Mouse (Mus musculus): ENCODE measurements around the gene Cckbr. TPM values are rescaled to one million over a fixed set of nuclear protein-coding genes. Genes with fewer than 3 reads are reported as not detected.

The Cckbr gene
- not detected for total RNA-seq (2022)

DNA sequence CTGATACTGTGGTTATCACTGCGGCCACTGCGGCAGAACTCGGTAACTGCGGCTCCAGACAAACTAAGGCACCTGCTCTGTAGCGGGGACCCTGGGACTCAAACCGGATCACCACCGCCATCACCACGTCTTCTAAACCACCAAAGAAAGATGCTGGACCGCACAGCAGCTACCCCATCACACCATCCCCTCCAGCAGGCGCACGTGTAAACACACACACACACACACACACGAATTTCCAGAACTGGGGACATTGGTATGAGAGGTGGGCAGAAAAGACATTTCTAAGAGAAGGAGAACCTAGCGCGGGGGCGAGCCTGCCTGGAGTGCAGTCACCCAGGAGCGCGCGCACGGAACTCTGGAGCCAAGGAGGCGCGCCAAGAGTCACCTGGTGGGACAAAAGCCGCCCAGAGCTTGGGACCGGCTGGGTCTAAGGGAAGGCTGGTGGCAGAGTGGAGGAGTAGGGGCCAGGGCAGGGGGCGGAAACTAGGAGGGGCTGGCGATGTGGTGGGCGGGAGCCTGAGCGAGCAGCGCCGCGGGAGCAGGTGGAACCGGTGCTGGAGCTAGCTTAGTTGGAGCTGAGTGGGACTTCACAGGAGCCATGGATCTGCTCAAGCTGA is at the start of gene Cckbr:
Gene Cckbr, plus strand, starts transcription at position 308 of the 620 bp plus-strand sequence.
- no peak for DNase-seq (ENCODE audit: low spot score in 2 of 2)

DNA sequence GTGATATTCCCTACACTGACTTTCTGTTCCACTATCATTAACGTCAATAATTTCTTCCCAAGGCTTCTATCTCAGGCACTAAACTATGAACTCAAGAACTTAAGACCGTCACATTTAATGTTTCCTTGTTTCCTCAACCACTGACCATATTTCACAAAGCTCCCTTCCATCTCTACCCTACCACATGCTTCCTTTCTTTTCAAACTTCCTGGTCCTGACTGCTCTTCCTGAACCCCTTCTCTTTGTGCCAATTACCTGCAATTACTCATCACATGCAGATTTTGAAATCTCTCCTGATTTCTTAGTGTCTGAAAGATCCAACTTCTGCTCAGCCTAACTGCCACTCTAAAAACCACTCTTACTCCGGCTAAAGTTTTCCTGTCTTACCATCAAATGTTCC is 45.2 kb upstream of the Cckbr start:
- DNase-seq (ENCODE audit: low spot score in 2 of 2): no peak

DNA sequence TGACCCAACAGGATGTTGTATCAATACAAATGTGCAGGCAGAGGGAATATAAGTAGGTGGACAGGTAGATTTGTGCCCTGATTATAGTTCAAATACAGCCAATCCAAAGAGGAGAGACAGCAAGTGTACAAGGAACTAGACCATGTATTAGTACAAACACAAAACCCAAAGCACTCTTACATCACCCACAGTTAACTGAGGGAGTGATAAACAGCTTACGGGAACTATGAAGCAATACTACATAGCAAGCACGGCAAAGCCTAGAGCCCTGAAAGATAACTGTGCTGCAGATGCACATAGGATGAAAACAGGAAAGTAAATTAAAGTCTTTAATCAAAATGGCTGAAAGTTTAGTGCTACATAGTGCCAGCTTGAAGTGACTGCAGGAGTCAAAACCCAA is 37.8 kb upstream of the Cckbr start:
- no peak for DNase-seq (ENCODE audit: low spot score in 2 of 2)

DNA sequence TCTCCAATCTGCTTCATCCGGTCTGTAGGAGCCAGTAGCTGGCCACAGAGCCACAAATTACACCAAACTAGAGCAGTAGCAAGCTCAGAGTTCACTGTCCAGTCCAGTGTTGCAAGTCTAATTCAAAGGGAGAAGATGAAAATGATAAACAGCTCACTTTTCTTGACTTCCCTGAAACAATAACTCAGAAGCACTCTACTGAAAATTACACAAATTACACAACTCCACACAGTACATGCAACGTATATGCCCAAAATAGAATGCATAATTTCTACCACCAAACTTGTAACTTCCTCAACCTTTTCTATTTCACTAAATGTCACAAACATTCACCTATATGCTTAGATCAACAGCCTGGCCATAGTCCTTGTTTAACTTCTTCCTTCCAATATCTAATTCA is 35.3 kb upstream of the Cckbr start:
- no peak for DNase-seq (ENCODE audit: low spot score in 2 of 2)

DNA sequence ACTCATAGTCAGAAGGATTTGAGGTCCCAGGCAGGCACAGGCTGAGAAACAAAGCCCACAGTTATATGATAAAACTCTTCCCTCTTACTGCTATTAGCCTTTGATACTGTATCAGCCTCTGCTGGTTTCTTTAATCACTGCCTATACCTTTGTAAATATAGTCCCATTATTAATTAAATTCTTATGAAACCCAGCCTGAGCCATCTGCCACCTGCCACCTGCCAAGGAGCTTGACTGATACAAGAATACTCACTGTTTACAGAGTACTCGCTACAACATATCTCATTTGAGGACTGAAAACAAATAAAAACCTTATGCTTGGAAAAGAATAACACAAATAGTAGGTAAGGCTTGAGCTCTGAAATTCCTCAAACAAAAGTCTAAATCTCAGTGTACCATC is 30.9 kb upstream of the Cckbr start:
- DNase-seq (ENCODE audit: low spot score in 2 of 2): no peak

DNA sequence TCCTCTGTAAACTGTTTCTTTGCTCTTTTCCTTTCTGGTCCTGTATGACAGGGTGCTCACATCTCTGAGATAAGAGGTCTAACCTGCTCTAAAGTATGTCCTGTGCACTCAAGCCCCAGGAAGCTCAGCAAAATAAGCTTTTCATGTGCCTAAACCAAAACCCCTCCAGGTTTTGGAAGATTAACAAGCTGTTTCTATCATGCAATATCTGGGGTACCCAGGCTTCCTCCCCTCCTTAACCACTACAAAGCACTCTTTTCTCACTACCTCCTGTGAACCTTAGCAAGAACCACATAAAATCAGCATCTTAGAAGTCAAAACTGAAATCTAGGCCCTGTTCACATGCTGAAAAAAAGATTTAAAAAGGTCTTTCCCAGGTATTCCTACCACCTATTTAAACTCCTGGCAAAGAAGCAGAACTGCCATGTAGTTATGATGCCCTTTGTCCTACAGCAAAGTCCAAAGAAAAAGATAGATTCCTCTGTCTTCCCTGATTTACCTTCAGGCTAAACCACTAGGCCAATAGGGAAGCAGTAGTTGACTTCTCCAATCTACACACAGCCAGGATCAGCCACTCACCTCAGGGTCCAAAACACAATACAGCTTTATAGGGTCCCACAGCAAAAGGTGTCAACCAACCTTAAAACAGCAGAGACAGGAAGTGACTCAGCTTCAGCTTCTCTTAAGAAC is 30.3 kb upstream of the Cckbr start:
- no peak for DNase-seq (ENCODE audit: low spot score in 2 of 2)

DNA sequence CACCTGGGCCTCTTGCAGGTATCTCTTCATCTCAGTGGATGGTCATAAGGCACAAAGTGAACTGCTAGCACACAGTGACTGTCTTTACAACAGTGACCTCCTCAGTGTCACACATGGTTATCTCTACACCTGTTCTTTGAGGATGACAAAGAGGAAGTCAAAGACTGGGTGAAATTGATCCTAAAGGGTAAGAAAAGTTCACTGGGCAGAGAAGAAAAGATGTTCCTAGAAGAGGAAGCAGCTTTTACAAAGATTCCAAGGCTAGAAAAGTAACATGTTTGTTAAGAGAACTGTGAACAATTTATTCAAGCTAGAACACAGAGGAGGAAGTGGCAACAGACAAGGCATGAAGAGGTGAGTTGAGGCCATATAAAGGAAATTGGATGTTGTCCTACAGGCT is 29.4 kb upstream of the Cckbr start:
- DNase-seq (ENCODE audit: low spot score in 2 of 2): no peak

DNA sequence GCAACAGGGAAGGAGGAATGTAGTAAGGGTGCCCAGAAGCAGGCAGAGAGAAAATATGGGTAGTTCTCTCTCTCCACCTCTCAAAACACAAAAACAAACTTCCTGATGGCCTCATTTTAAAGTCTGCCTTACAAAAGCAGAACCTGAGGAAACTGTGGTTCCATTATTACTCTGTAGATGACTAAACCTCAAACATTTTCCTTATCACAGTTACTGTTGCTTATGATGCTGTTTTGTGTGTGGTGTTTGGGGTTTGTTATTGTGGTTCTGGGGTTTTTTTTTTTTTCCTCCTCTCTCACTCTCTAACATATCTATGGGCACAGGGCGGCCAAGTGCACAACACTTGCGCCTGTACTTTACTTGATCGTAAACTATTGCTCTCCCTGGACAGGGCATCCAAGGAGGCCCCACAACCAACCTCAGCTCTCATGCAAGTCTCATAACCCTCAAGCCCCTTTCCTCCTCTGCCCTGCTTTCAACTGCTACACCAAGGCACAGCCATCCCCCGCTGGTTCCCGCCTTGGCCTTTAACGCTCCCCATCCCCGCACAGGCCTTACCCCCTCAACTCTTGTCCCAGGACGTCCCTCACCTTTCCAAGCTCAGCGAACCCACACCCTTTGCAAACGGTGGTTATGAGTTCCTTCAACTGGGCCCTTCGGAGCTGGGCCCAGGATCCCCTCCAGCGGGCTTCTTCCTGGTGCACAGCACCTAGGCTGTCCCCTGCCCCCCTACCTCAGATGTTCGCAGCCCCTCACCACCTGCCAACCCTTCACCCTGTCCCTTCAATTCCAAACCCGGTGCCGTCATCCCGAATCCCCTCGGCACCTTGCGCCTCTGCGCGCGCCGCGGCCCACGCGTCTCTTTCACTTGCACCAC is 26.2 kb upstream of the Cckbr start:
- no peak for DNase-seq (ENCODE audit: low spot score in 2 of 2)

DNA sequence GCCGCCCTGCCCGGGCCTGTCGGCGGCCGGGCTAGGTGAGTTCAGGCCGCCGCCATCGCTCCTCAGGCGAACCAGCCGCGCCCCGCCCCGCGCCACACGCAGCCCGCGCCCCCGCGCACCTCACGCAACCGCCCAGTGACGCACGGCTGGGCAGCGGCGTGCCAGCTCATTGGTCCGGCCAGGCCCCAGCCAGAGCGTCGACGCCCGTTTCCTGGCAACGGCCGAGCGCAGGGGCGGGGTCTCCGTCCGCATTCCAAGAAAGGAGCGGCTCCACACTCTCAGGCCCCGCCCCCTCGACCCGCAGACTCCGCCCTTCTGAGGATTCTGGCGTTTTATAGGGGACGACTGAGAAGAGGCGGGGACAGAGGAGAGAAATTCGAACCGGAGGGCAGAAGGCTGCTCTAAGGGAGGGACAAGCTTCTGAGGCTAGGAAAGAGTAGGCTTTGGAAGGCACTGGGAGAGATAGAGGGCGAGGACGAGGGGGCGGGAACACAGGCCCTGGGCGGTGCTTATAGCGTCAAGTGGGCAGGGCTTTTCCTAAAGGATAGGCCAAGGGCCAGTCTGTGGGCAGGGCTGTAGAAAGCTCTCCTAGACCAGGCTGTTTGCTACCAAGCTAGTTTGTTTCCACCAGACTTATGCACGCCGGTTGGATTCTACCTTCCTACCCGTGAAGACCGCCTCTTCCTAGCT is 25.5 kb upstream of the Cckbr start, which contains the start of gene Fam160a2:
Gene Fam160a2, minus strand, starts transcription at position 120 of the 690 bp plus-strand sequence.
- peak; percentile 99 for DNase-seq (ENCODE audit: low spot score in 2 of 2)

DNA sequence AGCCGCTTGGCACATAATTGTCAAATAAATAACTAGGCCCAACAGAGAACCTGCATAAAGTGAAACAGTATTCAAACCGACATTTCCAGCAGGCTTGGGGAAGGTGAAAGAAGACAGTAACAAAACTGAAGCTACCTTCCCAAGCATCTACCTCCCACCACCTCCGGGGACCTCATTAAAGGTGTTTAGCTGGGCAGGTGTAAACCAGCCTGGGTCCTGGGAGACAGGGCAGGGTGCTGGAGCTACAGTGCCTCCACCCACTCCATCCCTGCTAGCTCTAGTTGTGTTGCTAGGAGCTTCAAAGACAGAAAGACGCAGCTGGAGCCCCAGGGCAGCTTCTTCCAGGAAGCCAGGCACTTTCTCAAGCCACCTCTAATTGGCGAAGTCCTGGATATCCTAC is 21.3 kb upstream of the Cckbr start, which contains the start of gene Cnga4:
Gene Cnga4, plus strand, starts transcription at position 301 of the 400 bp plus-strand sequence.
- DNase-seq (ENCODE audit: low spot score in 2 of 2): no peak

DNA sequence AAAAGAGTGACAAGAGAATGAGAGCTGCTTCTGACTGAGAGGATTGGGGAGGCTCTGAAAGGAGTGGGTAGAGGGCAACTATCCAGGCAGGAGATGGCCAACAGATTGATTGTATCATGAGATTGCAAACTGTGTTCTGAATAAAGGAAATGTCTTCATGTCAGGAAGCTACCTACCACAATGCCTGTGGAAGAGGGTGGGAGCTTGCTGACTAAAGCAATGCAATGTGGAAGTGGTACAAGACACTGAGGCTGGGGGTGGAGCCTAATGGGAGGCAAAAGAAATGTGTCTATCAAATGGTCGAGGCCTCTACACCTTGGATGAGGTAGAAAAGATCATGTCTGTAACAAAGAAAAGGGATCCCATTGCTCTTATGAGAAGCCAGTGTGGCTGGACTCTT is 19.2 kb upstream of the Cckbr start:
- no peak for DNase-seq (ENCODE audit: low spot score in 2 of 2)

DNA sequence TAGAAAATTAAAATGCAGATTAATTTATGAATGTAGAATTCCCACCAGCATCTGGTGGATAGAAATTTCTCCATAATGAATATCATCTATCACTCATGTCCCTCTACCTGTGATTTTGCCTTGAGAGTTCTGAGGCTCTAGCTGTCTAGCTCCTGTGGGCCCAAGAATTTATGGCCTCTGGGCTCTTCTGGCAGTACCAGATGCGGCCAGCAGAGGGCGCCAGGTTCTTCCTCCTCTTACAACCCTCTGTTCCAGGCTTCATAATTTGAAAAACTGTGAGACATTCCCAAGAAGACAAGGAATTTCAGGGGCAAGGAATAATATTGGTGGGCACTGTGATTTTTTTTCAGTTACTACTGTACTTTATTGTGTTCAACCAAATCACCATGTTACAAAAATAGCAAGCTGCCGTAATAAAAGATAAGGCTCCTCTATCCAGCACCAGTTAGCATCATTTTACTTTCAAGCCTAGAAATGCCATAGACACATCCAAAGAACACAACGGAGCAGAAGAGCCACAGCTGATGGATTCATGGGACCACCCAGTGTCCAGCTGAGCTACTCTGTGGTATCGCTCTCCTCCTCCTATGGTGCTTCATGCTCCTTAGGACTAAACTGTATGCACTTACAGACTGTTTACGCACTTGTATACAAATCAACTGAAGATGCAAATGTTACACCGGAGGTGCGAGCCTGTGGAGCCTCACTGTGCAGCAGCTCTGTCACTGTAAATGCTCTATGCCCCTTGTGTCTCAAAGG is 13.5 kb upstream of the Cckbr start:
- peak; percentile 51 to 54 for DNase-seq (ENCODE audit: low spot score in 2 of 2)

DNA sequence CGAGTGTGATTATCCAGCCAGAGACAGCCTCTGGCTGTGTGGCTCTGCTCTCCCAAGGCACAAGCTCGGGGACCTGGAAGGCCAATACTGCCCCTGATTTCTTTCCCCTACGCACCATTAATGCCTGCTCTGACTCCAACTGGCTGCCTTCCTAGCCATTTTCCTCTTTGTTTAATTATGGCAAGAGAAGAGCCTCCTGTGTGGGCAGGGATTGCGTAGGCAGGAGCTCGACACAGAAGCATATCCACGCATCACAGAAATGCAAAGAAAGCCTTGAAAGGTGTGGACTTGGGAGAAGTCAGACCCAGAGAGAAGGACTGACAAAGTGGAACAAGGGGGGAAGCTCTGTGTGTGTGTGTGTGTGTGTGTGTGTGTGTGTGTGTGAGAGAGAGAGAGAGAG is 11.1 kb upstream of the Cckbr start:
- DNase-seq (ENCODE audit: low spot score in 2 of 2): no peak

DNA sequence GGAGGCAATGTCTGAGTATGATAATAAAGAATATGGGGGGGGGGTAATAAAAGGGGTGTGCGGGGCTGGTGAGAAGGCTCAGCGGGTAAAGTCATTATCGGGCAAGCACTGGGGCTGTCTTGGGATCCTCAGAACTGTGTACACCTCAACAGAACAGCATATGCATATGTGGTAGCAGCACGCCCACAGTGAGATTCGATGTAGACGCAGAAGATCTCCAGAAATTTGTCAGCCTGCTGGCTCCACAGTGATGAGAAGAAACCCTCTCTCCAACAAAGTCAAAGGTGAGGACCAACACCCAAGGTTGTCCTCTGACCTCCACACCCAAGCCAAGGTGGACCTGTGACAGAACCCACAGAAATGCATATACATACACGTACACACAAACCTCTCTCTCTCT is 9.0 kb upstream of the Cckbr start:
- no peak for DNase-seq (ENCODE audit: low spot score in 2 of 2)

DNA sequence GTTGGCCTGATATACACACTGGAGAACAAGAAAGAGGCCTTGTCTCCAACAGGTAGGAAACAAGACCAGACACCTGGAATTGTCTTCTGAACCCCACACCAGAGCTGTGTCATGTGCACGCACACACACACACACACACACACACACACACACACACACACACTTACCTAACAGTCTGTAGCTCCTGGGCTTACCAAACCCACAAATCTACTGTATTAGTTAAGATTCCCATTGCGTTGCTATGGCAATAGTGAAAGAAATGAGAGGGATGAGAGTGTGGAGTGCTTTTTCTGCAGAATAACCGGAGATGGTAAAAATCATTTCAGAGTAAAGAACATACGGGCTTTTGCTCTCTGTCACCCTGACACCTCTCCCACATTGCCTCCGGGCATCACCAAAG is 7.4 kb upstream of the Cckbr start:
- no peak for DNase-seq (ENCODE audit: low spot score in 2 of 2)

DNA sequence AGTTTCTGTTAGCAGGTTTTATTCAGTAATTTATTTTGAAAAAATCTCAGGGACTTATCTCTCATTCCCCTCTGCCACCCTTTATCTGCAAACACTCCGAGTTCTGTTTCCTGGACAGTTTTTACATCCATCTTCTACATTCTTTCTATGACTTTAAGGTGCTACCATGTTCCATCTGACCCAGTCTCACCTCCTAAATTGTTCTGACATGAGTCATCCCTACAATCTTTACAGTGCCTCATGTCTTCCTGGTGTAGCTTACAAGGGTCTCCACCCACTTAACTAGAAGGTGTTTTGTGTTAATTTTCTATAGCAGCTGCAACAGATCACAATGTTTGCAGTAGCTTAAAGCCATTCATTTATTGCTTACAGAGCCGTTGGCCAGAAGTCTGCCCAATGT is 4.6 kb upstream of the Cckbr start:
- no peak for DNase-seq (ENCODE audit: low spot score in 2 of 2)

DNA sequence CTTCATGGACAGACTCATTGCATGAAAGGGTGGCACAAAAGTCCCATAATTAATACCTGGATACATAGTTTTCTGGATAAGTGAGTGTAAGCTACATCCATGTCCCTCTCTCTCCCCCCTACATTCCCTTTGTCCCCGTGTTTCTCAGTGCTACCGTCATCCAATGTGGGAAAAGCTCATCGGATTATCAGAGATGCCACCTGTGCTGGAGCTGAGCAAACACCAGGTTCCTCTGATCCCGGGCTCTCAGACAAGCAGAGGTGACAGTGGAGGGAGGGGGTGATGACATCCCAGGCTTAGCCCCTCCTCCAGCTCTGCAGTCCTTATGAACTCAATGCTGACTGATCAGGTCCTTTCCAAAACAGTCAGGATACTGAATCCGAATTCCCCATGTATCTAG is 1.2 kb upstream of the Cckbr start:
- DNase-seq (ENCODE audit: low spot score in 2 of 2): no peak

DNA sequence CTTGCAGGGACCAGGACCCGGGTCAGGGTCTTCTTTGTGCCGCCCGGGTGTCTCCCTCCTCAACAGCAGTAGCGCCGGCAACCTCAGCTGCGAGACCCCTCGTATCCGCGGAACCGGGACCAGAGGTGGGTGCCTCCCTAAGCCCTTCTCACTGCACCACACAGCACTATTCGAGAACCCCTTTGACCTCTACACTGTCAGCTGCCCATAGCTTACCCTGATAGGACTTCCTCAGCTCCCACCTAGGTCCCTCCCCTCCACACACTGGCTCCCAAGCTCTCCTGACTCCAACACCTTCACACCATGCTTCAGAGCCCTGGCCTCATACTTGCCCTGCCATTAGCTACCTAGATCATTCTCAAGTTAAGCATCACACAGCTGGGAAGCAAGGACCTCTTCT is 520 bp downstream of the Cckbr start:
- DNase-seq (ENCODE audit: low spot score in 2 of 2): no peak

DNA sequence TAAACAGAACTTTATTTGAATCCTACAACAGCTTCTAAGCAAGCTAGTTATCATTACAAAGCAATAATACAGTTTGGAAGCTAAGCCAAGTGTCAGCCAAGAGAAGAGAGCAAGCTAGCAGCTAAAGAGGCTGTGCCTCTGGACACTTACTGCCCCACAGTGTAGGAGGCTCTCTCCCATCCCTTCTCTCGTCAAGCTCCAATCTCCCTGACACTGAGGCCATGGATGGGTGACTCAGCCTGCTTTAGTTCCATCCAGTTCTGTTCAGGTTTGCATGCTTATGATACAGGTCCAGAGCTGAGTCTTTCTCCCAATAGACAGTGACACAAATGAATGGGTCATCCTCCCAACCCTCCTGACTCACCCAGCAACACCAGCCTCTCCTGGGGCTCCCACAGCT is 6.5 kb downstream of the Cckbr start:
- DNase-seq (ENCODE audit: low spot score in 2 of 2): no peak

DNA sequence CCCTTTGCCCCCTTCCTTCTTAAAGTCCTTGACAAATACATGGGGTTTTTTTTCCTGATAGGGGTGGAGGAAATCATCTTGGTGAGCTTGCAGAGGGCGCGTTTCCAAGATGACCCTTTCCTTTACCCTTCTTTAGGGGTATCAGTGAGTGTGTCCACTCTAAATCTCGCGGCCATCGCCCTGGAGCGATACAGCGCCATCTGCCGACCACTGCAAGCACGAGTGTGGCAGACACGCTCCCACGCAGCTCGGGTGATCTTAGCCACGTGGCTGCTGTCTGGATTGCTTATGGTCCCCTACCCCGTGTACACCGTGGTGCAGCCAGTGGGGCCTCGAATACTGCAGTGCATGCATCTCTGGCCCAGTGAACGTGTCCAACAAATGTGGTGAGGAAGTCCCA is 8.3 kb downstream of the Cckbr start:
- no peak for DNase-seq (ENCODE audit: low spot score in 2 of 2)

DNA sequence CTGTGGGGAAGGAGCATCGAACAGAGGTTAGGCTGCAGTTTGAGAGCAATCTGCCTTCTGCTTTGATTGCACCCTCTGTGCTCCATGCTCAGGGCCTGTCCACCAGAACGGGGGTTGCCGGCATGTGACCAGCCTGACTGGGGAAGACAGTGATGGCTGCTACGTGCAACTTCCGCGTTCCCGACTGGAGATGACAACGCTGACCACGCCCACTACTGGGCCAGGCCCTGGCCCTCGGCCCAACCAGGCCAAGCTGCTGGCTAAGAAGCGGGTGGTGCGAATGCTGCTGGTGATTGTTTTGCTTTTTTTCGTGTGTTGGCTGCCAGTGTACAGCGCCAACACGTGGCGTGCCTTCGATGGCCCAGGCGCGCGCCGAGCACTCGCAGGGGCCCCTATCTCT is 9.3 kb downstream of the Cckbr start:
- no peak for DNase-seq (ENCODE audit: low spot score in 2 of 2)

Measured in gastrocnemius, adult 8-10 months (tissue).